Mouse (Mus musculus) kidney, adult 2 months (tissue): ENCODE measurements around the gene Il1rap.

ENCODE experiments used
- CTCF ChIP-seq: fragments of 200-500 bp; conservative IDR thresholded peaks from 2 replicates; pipeline ENCODE4 v1.5.1; 2011; ENCODE audit warnings: low read depth, mild to moderate bottlenecking, control low read depth, low read length, moderate library complexity, mixed read lengths; ENCODE audit not compliant: insufficient read depth, insufficient read length
- POLR2A ChIP-seq: fragments of 200-500 bp; IDR thresholded peaks from one replicate; pipeline ENCODE4 v1.6.1; 2011; ENCODE audit warnings: low read depth, low read length, control low read depth

GRCm38 (mm10) chr16:26730941-26731340 lies 149.4 kb downstream of the Il1rap start:
- TF ChIP-seq POLR2A: no peak
- no peak for TF ChIP-seq CTCF
